Mouse (Mus musculus) heart, postnatal 4 days (tissue): ENCODE measurements around the gene Tcl1b3. TPM values are rescaled to one million over a fixed set of nuclear protein-coding genes. Genes with fewer than 3 reads are reported as not detected.

Experiments used
- DNase-seq: peaks from one replicate; pipeline ENCODE4 v3.0.0; 2021
- total RNA-seq, 2 experiments: library from RNA; stranded (reverse); gene quantifications; 2 replicates each; pipeline ENCODE4 v1.2.3; 2021

Gene Tcl1b3
- total RNA-seq, 2 experiments from 2014 or later, result not detected

DNA sequence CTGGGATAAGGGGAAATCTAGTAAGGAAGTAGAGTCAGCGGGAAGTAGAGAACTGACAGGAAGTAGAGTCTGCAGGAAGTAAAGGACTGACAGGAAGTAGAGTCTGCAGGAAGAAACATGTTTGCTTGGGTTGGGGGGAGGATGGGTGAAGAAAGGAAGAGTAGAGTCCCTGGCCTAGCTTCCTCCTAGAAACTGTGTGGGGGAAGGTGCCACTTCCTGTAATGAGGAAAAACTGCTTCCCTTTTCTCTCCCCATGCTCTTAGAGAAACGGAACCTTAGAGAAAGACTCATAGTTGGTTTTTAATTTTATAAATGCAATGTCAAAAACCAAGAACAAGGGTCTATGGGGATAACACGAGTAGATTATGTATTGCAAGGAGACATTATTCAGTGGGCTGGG is 44.2 kb downstream of the Tcl1b3 start:
- DNase-seq, result no peak

DNA sequence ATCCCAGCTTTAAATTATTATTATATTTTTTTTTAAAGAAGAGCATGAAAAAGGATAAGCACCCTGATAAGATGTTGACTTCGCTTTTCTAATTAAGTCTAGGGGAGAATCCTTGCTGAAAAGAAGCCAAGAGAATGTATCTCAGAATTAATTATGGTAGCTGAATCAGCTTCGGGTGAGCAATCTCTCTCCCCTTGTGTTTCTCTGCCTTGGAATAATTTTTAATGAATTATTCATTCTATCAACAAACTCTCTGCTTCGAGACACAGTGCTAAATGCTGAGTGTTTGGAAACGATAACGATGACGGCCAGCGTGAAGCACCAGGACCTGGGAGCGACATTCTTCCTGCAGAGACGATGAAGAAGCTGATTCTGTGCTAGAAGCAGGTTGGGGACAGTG is 48.2 kb downstream of the Tcl1b3 start:
- no peak for DNase-seq

Other genes starting within 250 kb of the Tcl1b3 start
- gene Syne3, start 181.2 kb upstream of the Tcl1b3 start, total RNA-seq, result 1 to 10 TPM; 7.3 to 7.8 TPM
- 10 to 100 TPM; 81.2 to 82.0 TPM for gene Glrx5, start 158.4 kb upstream of the Tcl1b3 start, total RNA-seq
- not detected for gene Tcl1b2, start 45.0 kb upstream of the Tcl1b3 start, total RNA-seq
- gene Tcl1b1, start 31.4 kb upstream of the Tcl1b3 start, total RNA-seq, result not detected
- gene Tcl1b5, start 14.7 kb upstream of the Tcl1b3 start, total RNA-seq, result not detected
- gene Tcl1b4, start 10.9 kb downstream of the Tcl1b3 start, total RNA-seq, result not detected
- not detected for gene Tcl1, start 31.8 kb downstream of the Tcl1b3 start, total RNA-seq
- not detected for gene Tunar, start 142.8 kb downstream of the Tcl1b3 start, total RNA-seq